Mouse (Mus musculus) CD4-positive, CD25-positive, alpha-beta regulatory T cell, adult 2 months (primary cell): Measurements from ENCODE around the gene Cacnb2.
"Not testable (repeated sequence)": the region's sequence is repeated elsewhere in the genome, so short reads cannot be mapped to it uniquely, and the experiment has no call there.

ENCODE experiments used
- DNase-seq: peaks from one replicate; pipeline ENCODE4 v3.0.0-alpha.2; 2012; ENCODE audit warnings: low read depth, low spot score

Cacnb2 gene

GRCm38 (mm10) chr2:14657205-14657844, 54.4 kb downstream of the Cacnb2 start:
- no peak for DNase-seq

- DNase-seq: no peak
Measured at GRCm38 (mm10) chr2:14665213-14665612, 62.3 kb downstream of the Cacnb2 start.

GRCm38 (mm10) chr2:14672117-14672516, 69.2 kb downstream of the Cacnb2 start:
- DNase-seq: no peak

GRCm38 (mm10) chr2:14676885-14677516, 74.1 kb downstream of the Cacnb2 start:
- DNase-seq: peak; percentile 75

GRCm38 (mm10) chr2:14684231-14684630, 81.3 kb downstream of the Cacnb2 start:
- no peak for DNase-seq

- peak; percentile 65 for DNase-seq
Measured at GRCm38 (mm10) chr2:14702973-14703645, 100.2 kb downstream of the Cacnb2 start.

GRCm38 (mm10) chr2:14703676-14704075, 100.8 kb downstream of the Cacnb2 start:
- DNase-seq: no peak

GRCm38 (mm10) chr2:14710247-14710646, 107.4 kb downstream of the Cacnb2 start:
- no peak for DNase-seq

- peak; percentile 45 for DNase-seq
Measured at GRCm38 (mm10) chr2:14711751-14712150, 108.9 kb downstream of the Cacnb2 start.

- no peak for DNase-seq
Measured at GRCm38 (mm10) chr2:14713049-14713448, 110.2 kb downstream of the Cacnb2 start.

- DNase-seq: no peak
Measured at GRCm38 (mm10) chr2:14716666-14717065, 113.8 kb downstream of the Cacnb2 start.

- DNase-seq: no peak
Measured at GRCm38 (mm10) chr2:14719119-14719718, 116.3 kb downstream of the Cacnb2 start.

GRCm38 (mm10) chr2:14725437-14725836, 122.5 kb downstream of the Cacnb2 start:
- DNase-seq: no peak

- DNase-seq: not testable (repeated sequence)
Measured at GRCm38 (mm10) chr2:14726601-14727000, 123.7 kb downstream of the Cacnb2 start.

- no peak for DNase-seq
Measured at GRCm38 (mm10) chr2:14738927-14739326, 136.0 kb downstream of the Cacnb2 start.

GRCm38 (mm10) chr2:14739510-14739909, 136.6 kb downstream of the Cacnb2 start:
- no peak for DNase-seq

GRCm38 (mm10) chr2:14740359-14740758, 137.5 kb downstream of the Cacnb2 start:
- DNase-seq: no peak

GRCm38 (mm10) chr2:14744761-14745160, 141.9 kb downstream of the Cacnb2 start:
- no peak for DNase-seq

- no peak for DNase-seq
Measured at GRCm38 (mm10) chr2:14762846-14763245, 160.0 kb downstream of the Cacnb2 start.

- DNase-seq: no peak
Measured at GRCm38 (mm10) chr2:14763931-14764330, 161.0 kb downstream of the Cacnb2 start.

GRCm38 (mm10) chr2:14769448-14769847, 166.6 kb downstream of the Cacnb2 start:
- DNase-seq: no peak

- no peak for DNase-seq
Measured at GRCm38 (mm10) chr2:14770635-14771034, 167.7 kb downstream of the Cacnb2 start.
